Mouse (Mus musculus) neural tube, embryonic 12.5 days (tissue): ENCODE results near the gene Prpf8. TPM values are rescaled to one million over a fixed set of nuclear protein-coding genes. Genes with fewer than 3 reads are reported as not detected.

ENCODE experiments used
- ATAC-seq: fragments of 200-750 bp; cut with Nextera tagmentation; 2 replicates; pipeline ENCODE4 v1.8.0; 2017; ENCODE audit warnings: low read depth, mild to moderate bottlenecking, moderate TSS enrichment, moderate library complexity; ENCODE audit not compliant: low FRiP score
- H3K27ac ChIP-seq: fragments of 300-500 bp; sonication (generic); 2 replicates; pipeline ENCODE4 v1.5.1; 2016
- H3K27me3 ChIP-seq: fragments of 300-500 bp; sonication (generic); replicated peaks from 2 replicates; pipeline ENCODE4 v1.6.1; 2016; ENCODE audit warnings: mild to moderate bottlenecking
- H3K36me3 ChIP-seq: fragments of 300-500 bp; sonication (generic); 2 replicates; pipeline ENCODE4 v1.6.1; 2016; ENCODE audit warnings: mild to moderate bottlenecking
- H3K4me1 ChIP-seq: fragments of 300-500 bp; sonication (generic); 2 replicates; pipeline ENCODE4 v1.6.1; 2016
- H3K4me2 ChIP-seq: fragments of 300-500 bp; sonication (generic); replicated peaks from 2 replicates; pipeline ENCODE4 v1.6.1; 2016; ENCODE audit warnings: mild to moderate bottlenecking
- H3K4me3 ChIP-seq: fragments of 300-500 bp; sonication (generic); 2 replicates; pipeline ENCODE4 v1.5.1; 2016
- H3K9ac ChIP-seq: fragments of 300-500 bp; sonication (generic); 2 replicates; pipeline ENCODE4 v1.6.1; 2016; ENCODE audit warnings: mild to moderate bottlenecking
- H3K9me3 ChIP-seq: fragments of 300-500 bp; sonication (generic); 2 replicates; pipeline ENCODE4 v1.6.1; 2016; ENCODE audit warnings: mild to moderate bottlenecking
- whole genome bisulfite sequencing: fragments of 180-500 bp; shearing (Covaris S2); methylation state at CpG from one replicate; pipeline ENCODE4 v1.1.7; 2016; 5-methylcytosine and 5-hydroxymethylcytosine counted together
- microRNA counts: library from miRNA; unstranded; fragments of <30 nt; microRNA quantifications from one replicate; lab custom pipeline; 2017
- microRNA-seq: library from miRNA; unstranded; fragments of <30 nt; microRNA quantifications from one replicate; pipeline ENCODE4, GENCODE M21; 2017
- polyA plus RNA-seq: library from polyadenylated mRNA; unstranded; fragments of >200 nt; fragmentation: Nextera tagmentation; extraction: Ambion mirVana; gene quantifications from 2 replicates; pipeline ENCODE4 v1.2.1, GENCODE M21; 2016

The Prpf8 gene
- polyA plus RNA-seq, 1 experiment from 2014 or later: 68.3 TPM

- Histone ChIP-seq H3K36me3 (peaks cover 24% of the 10 kb centered on the region), H3K9me3 (no peaks in the 10 kb centered on the region), H3K27ac (no peak overlapping the region), H3K4me1 (no peaks in the 10 kb centered on the region), H3K4me3 (no peak overlapping the region), H3K9ac (no peak overlapping the region), H3K4me2 (no peak overlapping the region), H3K27me3 (no peaks in the 10 kb centered on the region)
- 91% methylated on average over 1 of the region's 1 CpGs for WGBS
- ATAC-seq: no peak
Observed at GRCm38 (mm10) chr11:75558101-75558500, 71.5 kb downstream of the Prpf8 start.

MicroRNAs encoded within 50 kb of the gene (microRNA counts, 519-probe panel; counts per million panel counts)
- microRNA mmu-miR-22 (lab: Ali Mortazavi, UCI): 6,201 counts per million, percentile 91 among the panel's probes with 10 or more counts

Small RNAs within 50 kb of the gene (microRNA-seq; reads per million reads assigned to microRNA genes)
- gene Mir22 (3,039 reads per million, percentile 86 among the genes with 10 or more reads in this experiment), gene Mir3971 (not detected)

Other genes with a start within 250 kb of the Prpf8 start
- gene Rpa1, start 138.5 kb upstream of the Prpf8 start, polyA plus RNA-seq: 95.9 and 103 TPM in 2 replicates
- gene Smyd4, start 138.4 kb upstream of the Prpf8 start, polyA plus RNA-seq: 13.5 and 15.1 TPM in 2 replicates
- gene Serpinf1, start 64.1 kb upstream of the Prpf8 start, polyA plus RNA-seq: 72.8 and 73.2 TPM in 2 replicates
- gene Serpinf2, start 47.2 kb upstream of the Prpf8 start, polyA plus RNA-seq: 0.18 and 0.40 TPM in 2 replicates
- 8.2 and 9.0 TPM in 2 replicates for gene Wdr81, start 32.1 kb upstream of the Prpf8 start, polyA plus RNA-seq
- 8.3 and 8.6 TPM in 2 replicates for gene Tlcd2, start 25.1 kb upstream of the Prpf8 start, polyA plus RNA-seq
- gene Rilp, start 23.3 kb downstream of the Prpf8 start, polyA plus RNA-seq: 0.52 and 0.76 TPM in 2 replicates
- 4.9 and 5.8 TPM in 2 replicates for gene Scarf1, start 26.7 kb downstream of the Prpf8 start, polyA plus RNA-seq
- 14.2 and 17.1 TPM in 2 replicates for gene Slc43a2, start 44.9 kb downstream of the Prpf8 start, polyA plus RNA-seq
- 134 and 140 TPM in 2 replicates for gene Pitpna, start 101.3 kb downstream of the Prpf8 start, polyA plus RNA-seq
- 31.4 and 31.5 TPM in 2 replicates for gene Inpp5k, start 144.2 kb downstream of the Prpf8 start, polyA plus RNA-seq
- gene Myo1c, start 163.7 kb downstream of the Prpf8 start, polyA plus RNA-seq: 14.0 and 16.8 TPM in 2 replicates
- gene Crk, start 192.4 kb downstream of the Prpf8 start, polyA plus RNA-seq: 127 and 137 TPM in 2 replicates
- 1,355 and 1,381 TPM in 2 replicates for gene Ywhae, start 246.1 kb downstream of the Prpf8 start, polyA plus RNA-seq